11 mouse cellular contexts compared by ENCODE assay signal in genomic region chr10:91988364-91988763, GRCm38 (mm10).
DNase-seq lines count a peak whose midpoint lies in the region; ATAC-seq and TF ChIP-seq lines count a peak whose summit lies in the region.
"Had no signal": no experiment of that assay in that cellular context is flagged by ENCODE, and none has a peak within 500 bp of the region (broad histone marks: within the 10 kb centered on the region; RNA-seq: fewer than 3 reads in every experiment).

No protein-coding gene starts in this region.

- TF ChIP-seq POLR2A in heart, adult 2 months (IDR thresholded peaks at IDR 0.05; ENCODE audit: insufficient read depth, low read depth, low read length), result no peak

- no peak for TF ChIP-seq EP300 in heart, adult 2 months (IDR thresholded peaks at IDR 0.05; ENCODE audit: insufficient read depth, low read depth, low read length)

- H3K79me2 ChIP-seq in heart, adult 2 months (replicated peaks; ENCODE audit: control insufficient read depth, insufficient read depth, low read length), result no peaks in the 10 kb centered on the region

- intact Hi-C loops in heart, adult 2 months (cut with DNase I), result no loop called here

- no peaks in the 10 kb centered on the region for H3K9me3 ChIP-seq in heart, embryonic 13.5 days
- H3K9me3 ChIP-seq: heart, embryonic 10.5 days; liver, embryonic 12.5 days had no signal

- no peak for ATAC-seq in heart, embryonic 13.5 days (ENCODE audit: extremely low read depth, insufficient number of reproducible peaks, low FRiP score, low TSS enrichment)
- ATAC-seq: liver, embryonic 12.5 days had no signal

- H3K27ac ChIP-seq in heart, embryonic 13.5 days (replicated peaks), result 0 out of 2 replicates have a peak overlapping the region, but pooled peaks have one; percentile 15
- H3K27ac ChIP-seq in heart, adult 2 months, result no peak overlapping the region
- H3K27ac ChIP-seq: heart, embryonic 10.5 days; liver, embryonic 12.5 days had no signal

- no peak overlapping the region for H3K9ac ChIP-seq in heart, embryonic 13.5 days
- H3K9ac ChIP-seq in heart, adult 2 months (ENCODE audit: low read depth, low read length), result no peak overlapping the region
- H3K9ac ChIP-seq: liver, embryonic 12.5 days had no signal

- no peak overlapping the region for H3K4me3 ChIP-seq in heart, embryonic 13.5 days
- H3K4me3 ChIP-seq in heart, adult 2 months, result no peak overlapping the region
- H3K4me3 ChIP-seq: heart, embryonic 10.5 days; liver, embryonic 12.5 days had no signal

- H3K27me3 ChIP-seq in heart, embryonic 13.5 days (replicated peaks), result no peaks in the 10 kb centered on the region
- H3K27me3 ChIP-seq in heart, adult 2 months (ENCODE audit: control insufficient read depth, insufficient read depth, low read length), result no peaks in the 10 kb centered on the region
- H3K27me3 ChIP-seq: liver, embryonic 12.5 days had no signal

- WGBS in heart, embryonic 13.5 days, result 62% methylated on average over 8 of the region's 8 CpGs
- WGBS in heart, adult 2 months, result 48% methylated on average over 8 of the region's 8 CpGs

- no peaks in the 10 kb centered on the region for H3K36me3 ChIP-seq in heart, embryonic 13.5 days
- no peaks in the 10 kb centered on the region for H3K36me3 ChIP-seq in heart, adult 2 months (ENCODE audit: control insufficient read depth, insufficient read depth, low read length)
- H3K36me3 ChIP-seq: heart, embryonic 10.5 days; liver, embryonic 12.5 days had no signal

- no peak for TF ChIP-seq CTCF in heart, adult 2 months (IDR thresholded peaks at IDR 0.05)

- H3K4me2 ChIP-seq in heart, embryonic 13.5 days, result no peak overlapping the region
- H3K4me2 ChIP-seq: liver, embryonic 12.5 days had no signal

- H3K4me1 ChIP-seq in heart, embryonic 13.5 days, result peaks cover 9% of the 10 kb centered on the region; the same call in 1 of the 2 replicates
- no peaks in the 10 kb centered on the region for H3K4me1 ChIP-seq in heart, adult 2 months (ENCODE audit: control insufficient read depth, insufficient read depth, low read length)
- H3K4me1 ChIP-seq: heart, embryonic 10.5 days; liver, embryonic 12.5 days had no signal

- DNase-seq in heart, adult 2 months, result no peak
- peak; percentile 36 to 37 for DNase-seq in right cerebral cortex, postnatal 10 days (ENCODE audit: low spot score in 2 of 2)
- no peak for DNase-seq in right cerebral cortex, adult 18-20 months
- peak; percentile 50 to 68 for DNase-seq in lung, adult 18-20 months
- no peak for DNase-seq in cerebellum, adult 9-10 months
- DNase-seq in spleen, postnatal 4 days (ENCODE audit: low spot score in 2 of 2), result no peak
- no peak for DNase-seq in cerebellum, postnatal 14 days
- DNase-seq: embryo, embryonic 11 days had no signal

Comparison
In these comparisons a context has a peak if more than half of its experiments do, and no peak if none do; other contexts are left out.
1. DNase-seq: peak in right cerebral cortex, postnatal 10 days (2 of 2) and lung, adult 18-20 months (2 of 2); none in heart, adult 2 months (0 of 2), right cerebral cortex, adult 18-20 months (single experiment), cerebellum, adult 9-10 months (single experiment), spleen, postnatal 4 days (0 of 2) and cerebellum, postnatal 14 days (0 of 2).